Mouse (Mus musculus): ENCODE results near the gene Dnajc27. TPM values are rescaled to one million over a fixed set of nuclear protein-coding genes. Genes with fewer than 3 reads are reported as not detected.

Gene Dnajc27
- polyA plus RNA-seq, 1 experiment from 2014 or later: 7.5 TPM

DNA sequence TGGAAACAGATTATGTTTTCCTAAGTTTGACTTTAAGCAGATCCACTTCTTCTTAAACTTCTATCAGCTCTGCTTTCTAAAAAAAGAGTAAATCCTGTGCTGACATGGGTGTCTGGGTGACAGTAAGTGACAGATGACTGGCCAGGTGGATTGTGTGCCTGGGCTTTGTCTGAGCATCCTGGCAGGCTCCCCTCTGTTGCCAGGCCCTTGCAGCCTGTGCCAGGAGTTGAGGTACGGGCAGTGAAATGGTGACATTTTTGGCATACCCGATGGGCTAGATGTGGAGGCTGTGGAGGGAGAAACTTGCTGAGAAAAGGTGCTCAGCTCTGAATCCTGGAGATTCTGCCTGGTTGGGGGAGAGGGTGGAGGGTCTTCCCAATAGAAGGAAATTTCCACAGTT, 75.1 kb downstream of the Dnajc27 start:
- Histone ChIP-seq H3K4me3 (no peak overlapping the region), H3K9ac (no peak overlapping the region), H3K4me1 (replicated peaks) (peaks cover 9% of the 10 kb centered on the region; the same call in 1 of the 2 replicates), H3K36me3 (no peaks in the 10 kb centered on the region), H3K9me3 (replicated peaks) (no peaks in the 10 kb centered on the region), H3K27me3 (no peaks in the 10 kb centered on the region), H3K27ac (no peak overlapping the region), H3K4me2 (no peak overlapping the region)
- ATAC-seq (replicated peaks; ENCODE audit: insufficient number of reproducible peaks, insufficient read depth, low FRiP score, low read depth): no peak
- WGBS: 44% methylated on average over 2 of the region's 2 CpGs

DNA sequence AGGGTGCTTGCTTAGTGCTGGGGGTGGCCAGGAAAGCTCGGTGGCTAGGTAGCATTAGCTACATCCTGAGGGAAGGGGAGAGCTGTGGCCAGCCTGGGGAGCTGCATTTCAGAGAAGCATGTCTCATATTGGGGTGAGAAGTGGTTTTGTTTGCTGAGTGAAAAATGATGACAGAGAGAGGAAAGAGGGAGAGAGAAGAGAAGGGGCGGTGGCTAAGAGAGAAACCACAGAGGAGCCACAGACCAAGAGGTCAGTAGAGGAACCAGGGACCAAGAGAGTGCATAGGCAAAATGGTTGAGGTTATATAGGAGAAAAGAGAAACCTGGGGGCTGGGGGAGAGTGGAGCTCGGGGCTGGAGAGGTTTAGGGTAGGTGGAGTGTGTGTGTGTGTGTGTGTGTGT, 75.8 kb downstream of the Dnajc27 start:
- WGBS: 72% methylated on average over 3 of the region's 3 CpGs
- ATAC-seq (replicated peaks; ENCODE audit: insufficient number of reproducible peaks, insufficient read depth, low FRiP score, low read depth): no peak
- no peaks in the 10 kb centered on the region for H3K36me3 ChIP-seq
- no peaks in the 10 kb centered on the region for H3K9me3 ChIP-seq (replicated peaks)
- H3K4me1 ChIP-seq (replicated peaks): peaks cover 9% of the 10 kb centered on the region; the same call in 1 of the 2 replicates
- H3K27me3 ChIP-seq: no peaks in the 10 kb centered on the region
- H3K4me3 ChIP-seq: no peak overlapping the region
- no peak overlapping the region for H3K9ac ChIP-seq
- no peak overlapping the region for H3K27ac ChIP-seq
- no peak overlapping the region for H3K4me2 ChIP-seq

DNA sequence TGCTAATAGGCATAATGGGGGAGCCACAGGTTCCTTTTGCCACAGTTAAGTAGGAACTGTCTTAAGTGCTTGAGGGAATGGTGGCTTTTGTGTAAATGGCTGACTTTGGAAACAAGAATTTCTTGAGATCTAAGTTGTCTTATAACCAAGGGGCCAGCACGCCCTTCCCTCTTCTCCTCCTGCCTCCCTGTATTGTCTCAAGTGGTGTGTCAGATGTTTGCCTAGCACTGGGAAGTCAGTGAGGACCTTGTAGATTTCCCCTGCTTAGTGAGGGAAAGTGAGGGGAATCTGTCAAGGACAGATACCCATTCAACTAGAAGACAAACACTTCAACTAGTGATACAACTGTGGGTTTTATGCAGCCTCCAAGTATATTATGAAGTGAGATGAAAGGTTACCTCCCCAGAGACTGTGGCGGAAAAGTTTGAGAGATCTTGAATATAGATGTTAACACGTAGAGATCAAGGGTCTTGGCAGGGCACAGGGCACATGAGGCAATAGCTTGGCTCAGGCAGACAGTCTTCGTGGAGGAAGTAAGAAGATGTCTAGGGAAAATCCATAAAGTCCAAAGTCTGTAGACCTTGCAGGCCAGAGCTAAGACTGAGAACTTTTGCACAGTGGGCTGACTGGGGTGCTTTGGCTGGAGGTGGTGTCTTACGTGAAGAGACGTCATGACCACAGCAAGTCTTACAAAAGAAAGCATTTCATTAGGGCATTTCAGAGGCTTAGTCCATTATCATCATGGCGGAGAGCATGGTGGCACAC, 76.7 kb downstream of the Dnajc27 start:
- Histone ChIP-seq H3K36me3 (no peaks in the 10 kb centered on the region), H3K4me2 (no peak overlapping the region), H3K27me3 (no peaks in the 10 kb centered on the region), H3K9ac (no peak overlapping the region), H3K9me3 (replicated peaks) (no peaks in the 10 kb centered on the region), H3K27ac (no peak overlapping the region), H3K4me3 (no peak overlapping the region), H3K4me1 (replicated peaks) (peaks cover 9% of the 10 kb centered on the region; the same call in 1 of the 2 replicates)
- ATAC-seq (replicated peaks; ENCODE audit: insufficient number of reproducible peaks, insufficient read depth, low FRiP score, low read depth): no peak
- 87% methylated on average over 7 of the region's 7 CpGs for WGBS

Other genes with a start within 250 kb of the Dnajc27 start
- gene Pomc, start 127.6 kb upstream of the Dnajc27 start, polyA plus RNA-seq (2015; fragmentation: Nextera tagmentation; extraction: Ambion mirVana): 1.2 and 1.6 TPM in 2 replicates
- gene Efr3b, start 43.7 kb upstream of the Dnajc27 start, polyA plus RNA-seq (2015; fragmentation: Nextera tagmentation; extraction: Ambion mirVana): 5.1 and 5.4 TPM in 2 replicates
- gene Adcy3, start 50.5 kb downstream of the Dnajc27 start, polyA plus RNA-seq (2015; fragmentation: Nextera tagmentation; extraction: Ambion mirVana): 4.7 and 7.4 TPM in 2 replicates
- 5.6 and 6.6 TPM in 2 replicates for gene Ptrhd1, start 151.4 kb downstream of the Dnajc27 start, polyA plus RNA-seq (2015; fragmentation: Nextera tagmentation; extraction: Ambion mirVana)
- gene Cenpo, start 151.7 kb downstream of the Dnajc27 start, polyA plus RNA-seq (2015; fragmentation: Nextera tagmentation; extraction: Ambion mirVana): 6.4 and 8.7 TPM in 2 replicates

Data from heart, embryonic 15.5 days (tissue).